10 mouse cellular contexts compared by ENCODE assay signal in the genomic region with DNA sequence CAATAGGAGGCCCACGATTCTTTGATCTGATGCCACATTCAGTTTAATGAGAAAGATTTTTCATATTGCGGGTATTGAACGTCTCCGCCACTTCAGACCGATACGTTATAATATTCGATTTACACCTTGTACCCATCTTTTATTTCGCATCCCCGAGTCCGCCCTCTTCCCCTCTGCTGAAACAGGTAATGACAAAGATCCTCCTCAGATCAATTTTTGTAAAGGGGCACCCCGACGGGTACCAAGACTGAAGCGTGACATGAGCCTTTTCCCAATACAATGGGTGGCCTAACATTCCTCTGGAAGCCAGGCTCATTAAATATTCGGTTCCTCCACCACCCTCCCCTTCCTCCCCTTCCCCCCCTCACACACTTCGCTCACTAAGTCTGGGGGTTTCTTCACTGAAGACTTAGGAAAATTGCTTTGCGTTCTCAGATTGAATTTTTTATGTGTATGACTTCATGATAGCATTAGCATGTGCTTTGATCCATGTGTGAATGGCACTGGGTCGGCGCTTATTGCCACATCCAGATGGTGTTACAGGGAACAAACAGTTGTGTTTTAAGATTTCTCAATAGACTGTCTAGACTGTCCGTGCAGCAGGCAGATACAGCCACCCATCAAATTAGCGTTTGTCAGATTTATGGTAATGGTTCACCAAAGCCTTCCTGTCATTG.
DNase-seq lines count a peak whose midpoint lies in the region; ATAC-seq and TF ChIP-seq lines count a peak whose summit lies in the region.
"Had no signal": no experiment of that assay in that cellular context is flagged by ENCODE, and none has a peak within 500 bp of the region (broad histone marks: within the 10 kb centered on the region; RNA-seq: fewer than 3 reads in every experiment).

No protein-coding gene starts in this region.

- peak; percentile 19; the same call in 1 of the 2 replicates for ATAC-seq in kidney, embryonic 15.5 days (replicated peaks; ENCODE audit: low FRiP score)
- ATAC-seq in midbrain, postnatal 0 days (ENCODE audit: low FRiP score), result peak; percentile 65; the same call in 1 of the 2 replicates
- ATAC-seq in CD4-positive, CD25-positive, alpha-beta regulatory T cell, adult 4 months, result no peak

- no peaks in the 10 kb centered on the region for H3K9me3 ChIP-seq in kidney, embryonic 15.5 days (replicated peaks)
- H3K9me3 ChIP-seq in forebrain, embryonic 10.5 days, result no peaks in the 10 kb centered on the region
- no peaks in the 10 kb centered on the region for H3K9me3 ChIP-seq in midbrain, postnatal 0 days (ENCODE audit: low read length)
- H3K9me3 ChIP-seq: embryonic facial prominence, embryonic 12.5 days had no signal

- WGBS in kidney, embryonic 15.5 days, result 42% methylated on average over 20 of the region's 20 CpGs
- 30% methylated on average over 20 of the region's 20 CpGs for WGBS in forebrain, embryonic 10.5 days
- WGBS in midbrain, postnatal 0 days, result 23% methylated on average over 20 of the region's 20 CpGs

- H3K9ac ChIP-seq in kidney, embryonic 15.5 days, result no peak overlapping the region
- H3K9ac ChIP-seq in midbrain, postnatal 0 days (replicated peaks; ENCODE audit: low read length, poor library complexity, severe bottlenecking), result no peak overlapping the region
- H3K9ac ChIP-seq: embryonic facial prominence, embryonic 12.5 days had no signal

- H3K27ac ChIP-seq in kidney, embryonic 15.5 days, result no peak overlapping the region
- peak overlapping the region; percentile 79 for H3K27ac ChIP-seq in forebrain, embryonic 10.5 days
- no peak overlapping the region for H3K27ac ChIP-seq in midbrain, postnatal 0 days (ENCODE audit: low read depth, low read length)
- H3K27ac ChIP-seq: embryonic facial prominence, embryonic 12.5 days had no signal

- H3K4me2 ChIP-seq in kidney, embryonic 15.5 days, result peak overlapping the region; percentile 49
- peak overlapping the region; percentile 18; the same call in 1 of the 2 replicates for H3K4me2 ChIP-seq in midbrain, postnatal 0 days (ENCODE audit: low read depth, low read length, poor library complexity, severe bottlenecking)

- TF ChIP-seq CTCF in midbrain, postnatal 0 days (IDR thresholded peaks at IDR 0.05), result no peak

- no peak overlapping the region for H3K4me3 ChIP-seq in kidney, embryonic 15.5 days (replicated peaks)
- H3K4me3 ChIP-seq in forebrain, embryonic 10.5 days, result peak overlapping the region; percentile 36; the same call in 1 of the 2 replicates
- H3K4me3 ChIP-seq in midbrain, postnatal 0 days (ENCODE audit: low read depth, low read length), result no peak overlapping the region
- H3K4me3 ChIP-seq: embryonic facial prominence, embryonic 12.5 days had no signal

- no peaks in the 10 kb centered on the region for H3K36me3 ChIP-seq in kidney, embryonic 15.5 days
- H3K36me3 ChIP-seq in forebrain, embryonic 10.5 days (replicated peaks), result no peaks in the 10 kb centered on the region
- H3K36me3 ChIP-seq in midbrain, postnatal 0 days (ENCODE audit: insufficient read depth, low read length), result no peaks in the 10 kb centered on the region
- H3K36me3 ChIP-seq: embryonic facial prominence, embryonic 12.5 days had no signal

- H3K27me3 ChIP-seq in kidney, embryonic 15.5 days, result no peaks in the 10 kb centered on the region
- no peaks in the 10 kb centered on the region for H3K27me3 ChIP-seq in forebrain, embryonic 10.5 days (ENCODE audit: poor library complexity, severe bottlenecking)
- no peaks in the 10 kb centered on the region for H3K27me3 ChIP-seq in midbrain, postnatal 0 days (ENCODE audit: insufficient read depth, low read length)
- H3K27me3 ChIP-seq: CH12.LX; embryonic facial prominence, embryonic 12.5 days had no signal

- no peak for DNase-seq in kidney, adult 8-10 months
- DNase-seq in forebrain, embryonic 10.5 days (ENCODE audit: extremely low spot score, low spot score), result peak; percentile 44
- peak; percentile 37 for DNase-seq in hindlimb bud, embryonic 11.5 days (ENCODE audit: extremely low spot score, low read depth, low spot score)
- DNase-seq in midbrain, postnatal 0 days (ENCODE audit: low spot score), result no peak
- DNase-seq in cerebellum, postnatal 14 days, result no peak
- DNase-seq in cerebellum, postnatal 4 days (ENCODE audit: low spot score in 2 of 2), result no peak

- H3K4me1 ChIP-seq in kidney, embryonic 15.5 days, result peaks cover 57% of the 10 kb centered on the region
- peaks cover 71% of the 10 kb centered on the region for H3K4me1 ChIP-seq in forebrain, embryonic 10.5 days
- H3K4me1 ChIP-seq in midbrain, postnatal 0 days (ENCODE audit: insufficient read depth, low read length), result no peaks in the 10 kb centered on the region

Comparison
In these comparisons a context has a peak if more than half of its experiments do, and no peak if none do; other contexts are left out.
1. DNase-seq: peak in forebrain, embryonic 10.5 days (single experiment) and hindlimb bud, embryonic 11.5 days (single experiment); none in kidney, adult 8-10 months (0 of 2), midbrain, postnatal 0 days (single experiment), cerebellum, postnatal 14 days (0 of 2) and cerebellum, postnatal 4 days (0 of 2).